Mouse (Mus musculus): ENCODE results near the gene Large2.

DNA sequence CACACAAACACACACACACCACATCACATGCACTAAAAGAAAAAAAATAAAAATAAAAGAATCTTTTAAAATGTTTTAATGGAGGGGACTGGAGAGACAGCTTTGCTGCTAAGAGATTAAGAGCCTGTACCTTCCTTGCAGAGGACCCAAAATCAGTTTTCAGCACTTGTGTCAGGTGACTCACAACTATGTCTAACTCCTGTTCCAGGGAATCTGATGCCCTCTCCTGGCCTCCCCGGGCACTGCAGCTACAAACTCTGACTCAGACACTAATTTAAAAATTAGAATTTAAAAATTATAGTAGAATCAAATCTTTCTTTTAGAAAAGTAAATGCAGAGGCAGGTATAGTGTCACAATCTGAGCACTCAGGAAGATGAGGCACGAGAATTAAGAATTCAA is 52.0 kb downstream of the Large2 start:
- TF ChIP-seq E2F4 (IDR thresholded peaks at IDR 0.05; ENCODE audit: insufficient replicate concordance, low read depth, low read length), result no peak
- no peak for TF ChIP-seq CHD1 (IDR thresholded peaks at IDR 0.05; ENCODE audit: low read depth, low read length)
- no peak for TF ChIP-seq EP300 (IDR thresholded peaks at IDR 0.05; ENCODE audit: low read length)
- no peak for TF ChIP-seq MEF2A (IDR thresholded peaks at IDR 0.05; ENCODE audit: borderline replicate concordance, low read depth, low read length)
